Mouse (Mus musculus) kidney, postnatal 0 days (tissue): ENCODE data around the gene Hacd4. TPM values are rescaled to one million over a fixed set of nuclear protein-coding genes. Genes with fewer than 3 reads are reported as not detected.

Experiments used
- ATAC-seq: fragments of 200-750 bp; cut with Nextera tagmentation; replicated peaks from 2 replicates; pipeline ENCODE4 v1.8.0; 2017; ENCODE audit warnings: low read depth, moderate number of reproducible peaks, moderate TSS enrichment, moderate library complexity; ENCODE audit not compliant: low FRiP score
- DNase-seq: peaks from one replicate; pipeline ENCODE4 v3.0.0-alpha.2; 2016; ENCODE audit warnings: low spot score
- H3K27ac ChIP-seq: fragments of 300-500 bp; sonication (generic); 2 replicates; pipeline ENCODE4 v1.5.1; 2014; ENCODE audit warnings: mild to moderate bottlenecking
- H3K27me3 ChIP-seq: fragments of 300-500 bp; sonication (generic); 2 replicates; pipeline ENCODE4 v1.6.1; 2014; ENCODE audit warnings: low read length, mixed read lengths; ENCODE audit not compliant: insufficient read depth
- H3K36me3 ChIP-seq: fragments of 300-500 bp; sonication (generic); 2 replicates; pipeline ENCODE4 v1.6.1; 2014; ENCODE audit warnings: low read length, mixed read lengths; ENCODE audit not compliant: insufficient read depth
- H3K4me1 ChIP-seq: fragments of 300-500 bp; sonication (generic); replicated peaks from 2 replicates; pipeline ENCODE4 v1.6.1; 2014; ENCODE audit warnings: antibody characterized with exemption, low read length, mixed read lengths; ENCODE audit not compliant: insufficient read depth
- H3K4me2 ChIP-seq: fragments of 300-500 bp; sonication (generic); 2 replicates; pipeline ENCODE4 v1.6.1; 2014; ENCODE audit warnings: mild to moderate bottlenecking, low read length, moderate library complexity, mixed read lengths
- H3K4me3 ChIP-seq: fragments of 300-500 bp; sonication (generic); replicated peaks from 2 replicates; pipeline ENCODE4 v1.5.1; 2014; ENCODE audit warnings: low read depth, low read length
- H3K9ac ChIP-seq: fragments of 300-500 bp; sonication (generic); 2 replicates; pipeline ENCODE4 v1.6.1; 2014; ENCODE audit warnings: low read depth, low read length
- H3K9me3 ChIP-seq: fragments of 300-500 bp; sonication (generic); replicated peaks from 2 replicates; pipeline ENCODE4 v1.6.1; 2016; ENCODE audit warnings: low read length, inconsistent platforms, mixed read lengths
- CTCF ChIP-seq: IDR thresholded peaks from 2 replicates; pipeline ENCODE4 v1.5.1; 2016; ENCODE audit warnings: antibody characterized with exemption, low read depth, mild to moderate bottlenecking, moderate library complexity
- WGBS: fragments of 180-500 bp; shearing (Covaris S2); extraction: QIAGEN DNeasy Blood & Tissue Kit; methylation state at CpG from one replicate; pipeline ENCODE4 v1.1.7; 2014; 5-methylcytosine and 5-hydroxymethylcytosine counted together
- polyA plus RNA-seq: library from polyadenylated mRNA; unstranded; fragments of >200 nt; fragmentation: Nextera tagmentation; extraction: Ambion mirVana; gene quantifications from 2 replicates; pipeline ENCODE4 v1.2.1, GENCODE M21; 2015

Gene Hacd4
- polyA plus RNA-seq, 1 experiment from 2014 or later, result 37.0 TPM

DNA sequence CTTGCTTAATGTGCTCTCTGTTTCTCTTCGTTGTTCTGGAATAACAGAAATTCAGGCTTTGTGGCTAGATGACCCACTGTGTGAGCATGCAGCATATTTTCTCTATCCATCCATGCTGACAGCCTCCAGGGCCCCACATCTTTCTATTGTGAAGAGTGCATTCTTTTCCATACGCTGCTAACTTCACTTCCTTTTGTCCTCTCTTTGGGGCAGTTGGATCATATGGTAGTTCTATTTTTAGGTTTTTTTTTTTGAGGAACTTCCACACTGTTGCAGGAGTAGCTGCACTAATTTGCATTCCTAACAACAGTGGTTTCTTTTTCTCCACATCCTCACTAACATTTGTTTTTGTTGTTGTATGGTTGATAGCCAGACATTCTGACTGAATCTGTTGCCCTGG is 23.7 kb downstream of the Hacd4 start:
- Histone ChIP-seq H3K27me3 (no peaks in the 10 kb centered on the region), H3K4me3 (no peak overlapping the region), H3K36me3 (0 out of 2 replicates have a peak, but pooled peaks cover 5% of the 10 kb centered on the region), H3K9ac (no peak overlapping the region), H3K27ac (no peak overlapping the region), H3K4me2 (no peak overlapping the region), H3K4me1 (no peaks in the 10 kb centered on the region), H3K9me3 (no peaks in the 10 kb centered on the region)
- TF ChIP-seq CTCF, result no peak
- ATAC-seq (no peak), DNase-seq (peak; percentile 16)
- 51% methylated on average over 2 of the region's 2 CpGs for WGBS

DNA sequence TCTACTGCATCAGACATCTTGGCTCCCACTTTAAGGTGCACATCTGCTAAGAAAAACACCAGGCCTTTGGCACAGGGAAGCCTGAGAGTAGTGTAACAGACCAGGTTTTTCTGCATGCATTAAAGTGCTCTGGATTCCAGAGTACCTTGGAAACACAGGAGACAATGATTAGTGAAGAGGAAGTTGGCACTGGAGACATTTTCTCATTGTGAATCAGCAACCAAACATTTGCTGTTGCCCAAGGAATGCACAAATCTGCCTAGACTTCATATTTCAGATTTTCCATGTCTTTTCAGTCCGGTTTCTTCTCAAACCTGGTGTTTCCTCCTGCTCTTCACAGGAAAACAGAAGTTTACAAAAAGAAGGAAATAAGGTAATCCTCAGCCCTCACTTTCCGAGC is 26.4 kb downstream of the Hacd4 start:
- TF ChIP-seq CTCF, result no peak
- no peak for ATAC-seq
- no peak for DNase-seq
- Histone ChIP-seq H3K9ac (no peak overlapping the region), H3K27me3 (no peaks in the 10 kb centered on the region), H3K27ac (no peak overlapping the region), H3K4me3 (no peak overlapping the region), H3K36me3 (0 out of 2 replicates have a peak, but pooled peaks cover 5% of the 10 kb centered on the region), H3K4me2 (no peak overlapping the region), H3K9me3 (no peaks in the 10 kb centered on the region), H3K4me1 (no peaks in the 10 kb centered on the region)
- WGBS, result 81% methylated on average over 2 of the region's 2 CpGs

DNA sequence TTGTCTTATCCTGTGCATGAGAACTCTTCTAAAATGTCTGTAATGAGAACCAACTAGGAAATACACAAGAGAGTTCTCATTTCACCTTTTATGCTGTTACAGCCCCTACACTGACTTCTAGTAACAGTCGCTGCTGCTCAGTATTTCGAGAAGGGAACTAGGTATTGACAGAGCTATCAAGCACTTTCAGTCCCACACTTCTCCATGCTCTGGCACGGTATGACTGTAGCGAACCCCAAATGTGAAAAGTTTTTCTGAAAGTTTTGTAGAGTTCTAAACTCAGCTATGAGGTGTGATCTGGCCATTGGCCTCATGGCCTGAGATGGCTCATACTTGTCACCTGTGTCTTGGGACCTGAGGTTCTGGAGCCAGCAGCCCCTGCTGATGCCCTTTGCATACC is 29.4 kb downstream of the Hacd4 start:
- Histone ChIP-seq H3K9ac (no peak overlapping the region), H3K27me3 (no peaks in the 10 kb centered on the region), H3K4me1 (no peaks in the 10 kb centered on the region), H3K4me3 (no peak overlapping the region), H3K27ac (no peak overlapping the region), H3K4me2 (no peak overlapping the region), H3K9me3 (no peaks in the 10 kb centered on the region), H3K36me3 (0 out of 2 replicates have a peak, but pooled peaks cover 5% of the 10 kb centered on the region)
- ATAC-seq (no peak), DNase-seq (no peak)
- 95% methylated on average over 4 of the region's 4 CpGs for WGBS
- no peak for TF ChIP-seq CTCF

DNA sequence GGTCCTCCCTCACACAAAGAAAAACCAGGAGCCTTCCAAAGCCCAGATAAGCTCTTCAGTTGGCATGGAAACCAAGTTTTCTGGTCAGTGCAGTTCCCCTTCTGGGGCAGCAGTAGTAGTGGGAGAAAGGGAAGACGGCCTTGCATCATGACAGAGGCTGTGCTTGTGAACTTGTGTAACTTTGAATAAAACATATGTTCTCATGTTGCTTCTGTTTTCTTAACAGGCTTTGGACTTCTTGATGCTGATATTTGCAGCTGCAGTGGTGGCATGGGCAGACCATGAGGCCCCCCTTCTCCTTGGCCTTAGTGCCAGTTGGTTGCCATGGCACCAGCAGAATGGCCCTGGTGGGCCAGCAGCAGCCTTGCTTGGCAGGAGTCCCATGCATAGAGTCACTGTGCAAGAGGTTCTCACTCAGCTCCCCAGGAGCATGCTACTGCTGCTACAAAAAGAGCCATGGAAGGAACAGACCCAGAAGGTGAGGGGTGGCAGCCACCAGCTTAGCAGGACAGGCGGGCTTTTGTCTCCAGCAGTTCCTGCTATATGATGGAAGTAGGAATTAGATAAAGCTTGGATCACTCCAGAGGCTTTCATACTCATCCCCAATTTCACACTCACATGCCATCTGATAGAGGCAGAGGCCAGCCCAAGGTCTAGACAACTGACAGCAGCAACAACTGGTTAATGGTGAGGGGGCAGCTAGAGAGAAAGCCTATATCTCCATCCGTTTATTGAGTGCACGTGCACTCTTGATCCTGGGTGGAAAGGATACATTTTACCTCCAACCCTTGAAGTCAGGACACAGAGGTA is 31.6 kb downstream of the Hacd4 start:
- DNase-seq, result peak; percentile 5
- Histone ChIP-seq H3K27me3 (no peaks in the 10 kb centered on the region), H3K27ac (no peak overlapping the region), H3K9me3 (no peaks in the 10 kb centered on the region), H3K9ac (no peak overlapping the region), H3K36me3 (0 out of 2 replicates have a peak, but pooled peaks cover 2% of the 10 kb centered on the region), H3K4me2 (no peak overlapping the region), H3K4me1 (no peaks in the 10 kb centered on the region), H3K4me3 (no peak overlapping the region)
- no peak for ATAC-seq
- no peak for TF ChIP-seq CTCF
- WGBS, result 87% methylated on average over 4 of the region's 4 CpGs

DNA sequence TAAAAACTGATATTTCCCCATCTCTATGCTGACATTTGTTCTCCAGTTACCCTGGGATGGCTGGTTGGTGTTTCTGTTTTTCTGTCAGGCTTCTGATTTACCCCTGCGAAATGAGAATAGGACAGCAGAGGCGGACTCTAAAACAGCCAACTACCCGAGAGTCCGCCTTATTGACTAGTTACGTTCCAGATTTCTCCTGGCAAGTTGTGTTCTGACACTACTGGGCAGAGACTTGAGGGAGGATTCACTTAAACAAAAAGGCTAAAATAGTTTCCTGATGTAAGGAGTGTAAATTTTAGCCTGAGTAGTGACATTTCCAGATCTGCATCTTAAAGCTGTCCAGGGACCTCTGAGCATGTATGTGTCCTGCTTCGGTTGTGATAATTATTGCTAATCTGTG is 35.8 kb downstream of the Hacd4 start:
- Histone ChIP-seq H3K9me3 (no peaks in the 10 kb centered on the region), H3K36me3 (no peaks in the 10 kb centered on the region), H3K27me3 (no peaks in the 10 kb centered on the region), H3K9ac (no peak overlapping the region), H3K4me3 (no peak overlapping the region), H3K4me1 (no peaks in the 10 kb centered on the region), H3K27ac (no peak overlapping the region), H3K4me2 (no peak overlapping the region)
- DNase-seq, result no peak
- WGBS, result 87% methylated on average over 6 of the region's 6 CpGs
- no peak for TF ChIP-seq CTCF
- no peak for ATAC-seq

DNA sequence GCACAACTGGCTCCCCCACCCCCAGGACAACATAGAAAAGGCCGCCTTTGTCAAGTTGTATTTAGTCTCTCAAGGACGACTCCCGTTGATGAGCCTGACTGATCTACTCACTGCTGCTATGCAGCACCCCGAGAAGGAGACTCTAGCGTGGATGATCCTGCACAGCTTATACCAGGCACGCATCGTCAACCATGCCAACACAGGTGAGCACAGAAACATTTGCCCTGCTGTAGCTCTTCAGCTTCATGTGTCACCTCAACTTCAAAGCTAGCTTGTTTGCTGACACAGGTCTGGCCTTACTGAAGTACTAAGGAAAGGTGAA is 37.8 kb downstream of the Hacd4 start:
- Histone ChIP-seq H3K4me3 (no peak overlapping the region), H3K27me3 (no peaks in the 10 kb centered on the region), H3K36me3 (no peaks in the 10 kb centered on the region), H3K4me2 (no peak overlapping the region), H3K9me3 (no peaks in the 10 kb centered on the region), H3K9ac (no peak overlapping the region), H3K27ac (0 out of 2 replicates have a peak overlapping the region, but pooled peaks have one; percentile 8), H3K4me1 (no peaks in the 10 kb centered on the region)
- ATAC-seq (no peak), DNase-seq (no peak)
- no peak for TF ChIP-seq CTCF
- WGBS, result 60% methylated on average over 7 of the region's 7 CpGs
